Mouse (Mus musculus) kidney, adult 2 months (tissue): Measurements from ENCODE around the gene Satb1. TPM values are rescaled to one million over a fixed set of nuclear protein-coding genes. Genes with fewer than 3 reads are reported as not detected.
A peak's percentile ranks its signal among the peaks of the same experiment; 100 is the strongest.

Source experiments
- DNase-seq: peaks from one replicate; pipeline ENCODE4 v3.0.0; 2021
- H3K27ac ChIP-seq: fragments of 200-500 bp; 2 replicates; pipeline ENCODE4 v1.5.1; 2012; ENCODE audit warnings: low read depth, low read length, control low read depth, inconsistent platforms; ENCODE audit not compliant: insufficient read depth
- H3K27me3 ChIP-seq: fragments of 200-500 bp; replicated peaks from 2 replicates; pipeline ENCODE4 v1.6.1; 2012; ENCODE audit warnings: mild to moderate bottlenecking, moderate library complexity, low read length, inconsistent platforms; ENCODE audit not compliant: control insufficient read depth, insufficient read depth
- H3K36me3 ChIP-seq: fragments of 200-500 bp; 2 replicates; pipeline ENCODE4 v1.6.1; 2012; ENCODE audit warnings: mild to moderate bottlenecking, moderate library complexity, low read length, inconsistent platforms; ENCODE audit not compliant: control insufficient read depth, insufficient read depth
- H3K4me1 ChIP-seq: fragments of 200-500 bp; 2 replicates; pipeline ENCODE4 v1.6.1; 2011; ENCODE audit warnings: low read length; ENCODE audit not compliant: control insufficient read depth, insufficient read depth
- H3K4me3 ChIP-seq: fragments of 200-500 bp; 2 replicates; pipeline ENCODE4 v1.5.1; 2011; ENCODE audit warnings: mild to moderate bottlenecking, low read depth, low read length, control low read depth; ENCODE audit not compliant: insufficient read depth
- CTCF ChIP-seq: fragments of 200-500 bp; conservative IDR thresholded peaks from 2 replicates; pipeline ENCODE4 v1.5.1; 2011; ENCODE audit warnings: low read depth, mild to moderate bottlenecking, control low read depth, low read length, moderate library complexity, mixed read lengths; ENCODE audit not compliant: insufficient read depth, insufficient read length
- POLR2A ChIP-seq: fragments of 200-500 bp; IDR thresholded peaks from one replicate; pipeline ENCODE4 v1.6.1; 2011; ENCODE audit warnings: low read depth, low read length, control low read depth
- WGBS: fragments of 180-500 bp; shearing (Covaris S2); methylation state at CpG from one replicate; pipeline ENCODE4 v1.1.7; 2018; 5-methylcytosine and 5-hydroxymethylcytosine counted together
- polyA plus RNA-seq: library from polyadenylated mRNA; depleted of rRNA; stranded (reverse); fragments of >200 nt; gene quantifications from 2 replicates; pipeline ENCODE4 v1.2.3, GENCODE M21; 2012

Gene Satb1
- polyA plus RNA-seq, 1 experiment: 4.3 TPM

GRCm38 (mm10) chr17:51814301-51814700 lies 18.8 kb downstream of the Satb1 start:
- DNase-seq: no peak
- no peaks in the 10 kb centered on the region for H3K36me3 ChIP-seq
- 43% methylated on average over 6 of the region's 6 CpGs for WGBS
- TF ChIP-seq POLR2A: no peak
- TF ChIP-seq CTCF: no peak
- H3K4me1 ChIP-seq: 0 out of 2 replicates have a peak, but pooled peaks cover 3% of the 10 kb centered on the region
- H3K4me3 ChIP-seq: no peak overlapping the region
- no peak overlapping the region for H3K27ac ChIP-seq
- H3K27me3 ChIP-seq: peaks cover 3% of the 10 kb centered on the region; the same call in 1 of the 2 replicates

DNA sequence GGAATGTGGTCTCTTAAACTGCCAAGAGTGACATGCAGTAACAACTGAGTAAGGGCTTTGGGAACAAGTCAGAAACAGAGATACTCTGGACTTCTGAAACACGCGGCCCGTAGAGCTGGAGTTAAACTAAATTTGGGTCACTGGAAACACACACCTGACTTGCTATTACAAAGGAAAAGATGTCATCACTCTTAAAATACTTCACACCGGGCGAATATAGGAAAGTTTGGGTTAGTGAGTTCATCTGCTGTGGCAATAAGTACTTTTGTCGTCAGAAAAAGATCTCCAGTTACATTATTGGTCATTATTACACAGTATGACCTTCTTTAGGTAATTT lies 19.3 kb downstream of the Satb1 start:
- 5% methylated on average over 6 of the region's 6 CpGs for WGBS
- Histone ChIP-seq H3K27ac (no peak overlapping the region), H3K4me1 (0 out of 2 replicates have a peak, but pooled peaks cover 3% of the 10 kb centered on the region), H3K36me3 (no peaks in the 10 kb centered on the region), H3K27me3 (peaks cover 3% of the 10 kb centered on the region; the same call in 1 of the 2 replicates), H3K4me3 (peak overlapping the region; percentile 80)
- TF ChIP-seq CTCF (no peak), POLR2A (no peak)
- no peak for DNase-seq

DNA sequence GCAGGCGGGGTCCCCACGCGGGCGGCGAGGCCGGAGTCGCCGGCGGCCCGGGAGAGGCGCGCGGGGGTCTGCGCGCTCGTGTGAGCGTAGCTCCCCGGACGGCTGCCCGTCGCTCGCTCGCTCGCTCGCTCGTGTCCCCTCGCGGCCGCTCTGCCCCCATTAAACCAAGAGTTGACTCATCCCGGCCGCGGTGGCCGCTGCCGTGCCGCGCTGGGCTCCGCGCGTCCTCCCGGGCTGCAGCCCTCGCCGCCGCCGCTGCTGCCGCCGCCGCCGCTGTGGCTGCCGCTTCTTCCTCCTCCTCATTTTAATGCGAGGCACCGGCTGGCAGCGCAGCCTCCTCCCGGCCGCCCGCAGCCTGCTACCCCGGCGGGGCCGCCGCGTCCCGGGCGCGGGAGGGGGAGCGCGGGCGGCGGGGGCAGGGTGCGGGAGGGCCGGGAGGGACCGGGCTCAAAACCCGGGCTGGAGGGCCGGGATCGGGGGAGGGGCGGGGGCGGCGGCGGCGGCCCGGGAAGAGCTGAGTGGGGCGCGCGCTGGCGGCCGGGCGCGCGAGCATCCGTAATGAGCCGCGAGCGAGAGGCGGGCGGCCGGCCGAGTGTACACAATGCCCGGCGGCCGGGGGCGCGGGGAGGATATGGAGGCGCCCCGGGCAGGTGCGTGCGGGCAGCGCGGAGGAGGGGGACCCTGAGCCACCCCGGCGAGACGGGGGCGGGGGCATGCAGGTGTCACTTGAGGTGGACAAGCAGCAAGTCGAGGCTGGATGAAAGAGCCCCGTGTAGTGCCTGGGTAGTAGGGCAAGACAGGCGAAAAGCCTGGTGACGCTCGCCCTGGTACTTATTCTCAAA lies 19.9 kb downstream of the Satb1 start:
- Histone ChIP-seq H3K4me1 (0 out of 2 replicates have a peak, but pooled peaks cover 3% of the 10 kb centered on the region), H3K4me3 (peak overlapping the region; percentile 80), H3K27ac (no peak overlapping the region), H3K27me3 (peaks cover 3% of the 10 kb centered on the region; the same call in 1 of the 2 replicates), H3K36me3 (no peaks in the 10 kb centered on the region)
- WGBS: 1% methylated on average over 108 of the region's 115 CpGs
- TF ChIP-seq CTCF: no peak
- TF ChIP-seq POLR2A: no peak
- DNase-seq: peak; percentile 43

GRCm38 (mm10) chr17:51812261-51812941 lies 20.7 kb downstream of the Satb1 start:
- Histone ChIP-seq H3K27me3 (peaks cover 3% of the 10 kb centered on the region; the same call in 1 of the 2 replicates), H3K4me1 (0 out of 2 replicates have a peak, but pooled peaks cover 3% of the 10 kb centered on the region), H3K36me3 (no peaks in the 10 kb centered on the region), H3K27ac (no peak overlapping the region), H3K4me3 (peak overlapping the region; percentile 80)
- 1% methylated on average over 48 of the region's 48 CpGs for WGBS
- TF ChIP-seq CTCF (no peak), POLR2A (no peak)
- DNase-seq: no peak

GRCm38 (mm10) chr17:51811911-51812260 lies 21.2 kb downstream of the Satb1 start:
- Histone ChIP-seq H3K36me3 (no peaks in the 10 kb centered on the region), H3K27ac (no peak overlapping the region), H3K4me3 (peak overlapping the region; percentile 80), H3K27me3 (peaks cover 3% of the 10 kb centered on the region; the same call in 1 of the 2 replicates), H3K4me1 (0 out of 2 replicates have a peak, but pooled peaks cover 3% of the 10 kb centered on the region)
- TF ChIP-seq CTCF (no peak), POLR2A (no peak)
- no peak for DNase-seq
- 1% methylated on average over 11 of the region's 11 CpGs for WGBS

- DNase-seq: peak; percentile 74
- Histone ChIP-seq H3K4me1 (0 out of 2 replicates have a peak, but pooled peaks cover 3% of the 10 kb centered on the region), H3K4me3 (no peak overlapping the region; the same call in 1 of the 2 replicates), H3K27me3 (peaks cover 3% of the 10 kb centered on the region; the same call in 1 of the 2 replicates), H3K27ac (no peak overlapping the region), H3K36me3 (no peaks in the 10 kb centered on the region)
- TF ChIP-seq CTCF: no peak
- TF ChIP-seq POLR2A: no peak
- WGBS: 17% methylated on average over 8 of the region's 8 CpGs
Measured at GRCm38 (mm10) chr17:51811086-51811868, 21.8 kb downstream of the Satb1 start.
